Mouse (Mus musculus): Measurements from ENCODE around the gene Gm10097.

The Gm10097 gene

DNA sequence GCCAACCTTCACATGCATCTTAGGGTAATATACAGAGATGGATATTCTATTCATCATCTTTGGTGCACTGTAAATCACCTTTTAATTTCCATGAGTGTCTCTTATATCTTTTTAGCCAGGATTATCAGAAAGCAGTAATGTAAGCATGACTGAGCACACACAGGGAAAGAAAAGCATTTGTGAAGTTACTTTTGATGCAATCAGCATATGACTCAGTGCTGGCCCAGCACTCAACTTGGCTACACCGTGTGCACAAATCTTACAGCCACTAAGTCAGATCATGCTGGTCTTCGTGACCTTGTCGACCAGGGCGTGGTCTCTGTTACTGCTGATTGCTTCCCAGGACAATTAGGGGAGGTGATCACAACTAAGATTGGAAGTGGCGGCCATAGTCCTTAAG lies 16.8 kb downstream of the Gm10097 start:
- no peak for DNase-seq (ENCODE audit: low read depth, low spot score)

DNA sequence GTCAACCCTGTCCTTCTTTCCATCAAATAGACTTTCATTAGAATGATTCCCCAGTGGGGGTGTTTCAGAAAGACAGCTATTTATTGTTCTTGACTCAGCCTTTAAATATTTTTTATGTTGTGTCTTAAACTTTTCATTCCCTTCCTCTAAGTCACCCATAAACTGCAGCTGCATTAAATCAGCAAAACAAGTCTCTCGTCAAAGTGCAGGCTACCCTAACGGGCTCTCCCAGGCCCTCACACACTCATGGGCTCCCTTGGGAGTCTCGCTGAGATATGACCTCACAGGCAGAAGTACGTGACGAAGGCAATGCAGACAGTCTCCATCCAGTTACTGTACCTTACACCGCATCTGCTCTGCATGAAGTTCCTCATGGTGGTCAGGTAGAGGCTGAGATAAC lies 17.3 kb downstream of the Gm10097 start:
- no peak for DNase-seq (ENCODE audit: low read depth, low spot score)

- no peak for DNase-seq (ENCODE audit: low read depth, low spot score)
These were observed 18.3 kb downstream of the Gm10097 start for GRCm38 (mm10) chr10:5087336-5087735.

GRCm38 (mm10) chr10:5089133-5089532 lies 20.1 kb downstream of the Gm10097 start:
- no peak for DNase-seq (ENCODE audit: low read depth, low spot score)

DNA sequence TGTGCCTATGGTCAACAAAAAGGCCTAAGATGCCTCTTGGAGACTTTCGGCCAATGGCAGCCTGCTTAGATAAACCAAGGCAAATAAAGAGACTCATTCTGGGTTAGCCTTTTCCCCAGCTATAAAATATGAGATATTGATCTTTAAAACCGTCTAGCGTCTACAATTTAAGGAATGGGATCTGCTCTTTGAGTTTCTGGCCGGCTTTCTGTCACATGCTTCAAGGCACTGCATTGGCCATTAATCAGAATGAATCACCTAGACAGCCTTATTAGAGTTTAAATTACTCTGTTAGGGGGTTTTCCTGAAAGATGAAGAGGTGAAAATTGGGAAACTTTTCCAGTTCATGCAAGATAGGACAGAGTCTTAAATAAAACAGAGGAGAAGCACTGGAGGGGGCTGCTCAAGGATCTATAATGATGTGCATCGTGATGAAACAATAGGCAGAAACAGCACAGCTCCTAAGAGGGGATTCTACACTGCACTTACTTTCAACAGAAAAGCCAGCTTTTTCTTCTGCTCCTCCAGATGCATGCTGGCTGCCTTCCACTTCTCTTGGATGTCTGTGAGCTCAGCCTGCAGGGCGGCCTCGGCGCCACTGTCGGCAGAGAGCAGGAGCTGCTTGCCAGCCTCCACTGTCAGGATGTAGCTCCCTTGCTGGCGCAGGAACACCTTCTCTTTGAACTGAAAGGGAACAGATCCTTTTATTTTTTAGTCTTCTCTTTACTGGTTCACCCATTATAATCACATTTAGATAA lies 28.2 kb downstream of the Gm10097 start:
- no peak for DNase-seq (ENCODE audit: low read depth, low spot score)

DNA sequence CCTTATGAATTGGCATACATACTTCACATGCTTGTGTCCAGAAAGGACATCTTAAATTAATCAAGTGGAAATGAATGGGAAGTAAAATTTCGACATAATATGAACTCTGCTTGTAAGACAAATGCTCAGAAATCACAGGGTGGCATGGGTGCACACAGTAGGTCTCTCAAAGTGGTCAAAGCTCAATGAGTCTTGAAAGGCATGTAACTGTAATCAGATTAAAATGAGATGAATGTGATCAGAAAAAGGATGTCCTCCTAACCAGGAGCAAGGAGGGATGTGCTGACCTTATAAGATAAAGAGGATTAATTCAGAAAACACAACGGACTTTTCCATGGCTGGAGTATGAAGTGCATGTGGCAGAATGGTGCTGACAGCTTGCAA lies 28.8 kb downstream of the Gm10097 start:
- no peak for DNase-seq (ENCODE audit: low read depth, low spot score)

- no peak for DNase-seq (ENCODE audit: low read depth, low spot score)
These were observed 41.8 kb downstream of the Gm10097 start for GRCm38 (mm10) chr10:5110773-5111172.

- DNase-seq (ENCODE audit: low read depth, low spot score) = no peak
These were observed 47.2 kb downstream of the Gm10097 start for GRCm38 (mm10) chr10:5116155-5116554.

DNA sequence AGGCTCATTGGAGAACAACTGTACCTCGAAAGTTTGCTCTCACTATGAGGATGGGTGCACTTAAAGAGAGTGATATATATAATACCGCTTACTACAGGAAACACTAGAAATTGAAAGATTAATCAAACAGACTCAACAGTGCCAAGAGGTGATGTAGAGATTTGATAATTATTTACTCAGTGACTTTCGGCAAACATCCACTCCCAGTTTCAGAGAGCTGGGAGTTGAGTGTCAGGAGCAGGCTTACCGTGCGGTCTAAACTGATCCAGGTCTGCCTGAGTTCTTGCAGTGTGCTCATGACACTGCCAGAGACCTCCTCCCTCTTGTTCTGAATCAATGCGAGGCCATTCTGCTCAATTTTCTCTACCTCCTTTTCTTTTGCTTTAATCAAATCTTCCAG lies 47.7 kb downstream of the Gm10097 start:
- DNase-seq (ENCODE audit: low read depth, low spot score) = no peak

All from WW6 (cell line).